Mouse (Mus musculus): Measurements from ENCODE around the gene Tmem109.

GRCm38 (mm10) chr19:10901046-10901445 is 19.2 kb upstream of the Tmem109 start:
- TF ChIP-seq E2F4 (IDR thresholded peaks at IDR 0.05; ENCODE audit: insufficient read depth) (no peak), POLR2A (IDR thresholded peaks at IDR 0.05; ENCODE audit: insufficient read length, low read depth) (no peak)

Data from myocyte (in vitro differentiated cells).